Mouse (Mus musculus): Measurements from ENCODE around the gene Ephx1. TPM values are rescaled to one million over a fixed set of nuclear protein-coding genes. Genes with fewer than 3 reads are reported as not detected.
"Not testable (repeated sequence)": the region's sequence is repeated elsewhere in the genome, so short reads cannot be mapped to it uniquely, and the experiment has no call there.

Gene Ephx1
- polyA plus RNA-seq, 1 experiment, result 60.6 TPM

GRCm38 (mm10) chr1:181000501-181001092, 20.1 kb downstream of the Ephx1 start:
- peaks cover 7% of the 10 kb centered on the region for H3K36me3 ChIP-seq (ENCODE audit: control insufficient read depth, insufficient read depth)
- TF ChIP-seq FOSL1 (IDR thresholded peaks at IDR 0.05; ENCODE audit: insufficient read depth, low read length, poor library complexity, severe bottlenecking) (no peak), USF1 (IDR thresholded peaks at IDR 0.05; ENCODE audit: low read depth) (no peak), MYOD1 (IDR thresholded peaks at IDR 0.05; ENCODE audit: control insufficient read depth, insufficient read length, low read depth) (no peak), MAX (IDR thresholded peaks at IDR 0.05) (no peak), CTCF (IDR thresholded peaks at IDR 0.05; ENCODE audit: control insufficient read depth, insufficient read depth, insufficient read length) (no peak), MYOG (IDR thresholded peaks at IDR 0.05; ENCODE audit: control insufficient read depth, extremely low read depth, insufficient read length) (no peak), CEBPB (IDR thresholded peaks at IDR 0.05; ENCODE audit: low read depth) (no peak)
- H3K27me3 ChIP-seq (ENCODE audit: control insufficient read depth, insufficient read depth, insufficient read length), result no peaks in the 10 kb centered on the region
- H3K79me3 ChIP-seq (ENCODE audit: low read depth), result peaks cover 2% of the 10 kb centered on the region
- no peak overlapping the region for H3K4me3 ChIP-seq (ENCODE audit: insufficient read depth, poor library complexity, severe bottlenecking)
- H3ac ChIP-seq (ENCODE audit: control insufficient read depth, insufficient read length, low read depth), result no peak overlapping the region
- no peaks in the 10 kb centered on the region for H3K79me2 ChIP-seq (ENCODE audit: control insufficient read depth, insufficient read depth)

DNA sequence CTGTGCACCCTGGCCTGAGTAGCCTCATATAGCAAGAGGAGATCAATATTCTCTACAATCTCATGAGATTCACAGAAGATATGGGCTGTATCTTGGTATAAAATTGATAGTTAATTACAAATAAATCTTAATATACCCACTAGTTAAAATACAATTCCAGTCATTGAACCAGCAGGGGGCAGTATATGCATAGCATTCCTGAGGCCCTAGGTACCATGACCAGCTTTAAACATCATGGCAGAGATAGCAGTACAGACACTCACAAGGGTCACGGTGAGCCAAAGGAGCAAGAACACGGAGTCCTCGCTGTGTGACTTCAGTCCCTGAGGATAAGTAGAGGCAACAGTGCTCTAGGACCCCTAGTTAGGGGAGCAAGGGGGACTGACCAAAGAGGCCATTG, 28.6 kb downstream of the Ephx1 start:
- H3K79me2 ChIP-seq (ENCODE audit: control insufficient read depth, insufficient read depth), result no peaks in the 10 kb centered on the region
- no peak overlapping the region for H3K4me3 ChIP-seq (ENCODE audit: insufficient read depth, poor library complexity, severe bottlenecking)
- peaks cover 59% of the 10 kb centered on the region for H3K36me3 ChIP-seq (ENCODE audit: control insufficient read depth, insufficient read depth)
- peak; percentile 40 for TF ChIP-seq CTCF (IDR thresholded peaks at IDR 0.05; ENCODE audit: control insufficient read depth, insufficient read depth, insufficient read length)
- no peak for TF ChIP-seq MYOD1 (IDR thresholded peaks at IDR 0.05; ENCODE audit: control insufficient read depth, insufficient read length, low read depth)
- TF ChIP-seq MYOG (IDR thresholded peaks at IDR 0.05; ENCODE audit: control insufficient read depth, extremely low read depth, insufficient read length), result no peak
- no peak for TF ChIP-seq MAX (IDR thresholded peaks at IDR 0.05)
- H3ac ChIP-seq (ENCODE audit: control insufficient read depth, insufficient read length, low read depth), result no peak overlapping the region
- H3K27me3 ChIP-seq (ENCODE audit: control insufficient read depth, insufficient read depth, insufficient read length), result no peaks in the 10 kb centered on the region
- no peaks in the 10 kb centered on the region for H3K79me3 ChIP-seq (ENCODE audit: low read depth)

DNA sequence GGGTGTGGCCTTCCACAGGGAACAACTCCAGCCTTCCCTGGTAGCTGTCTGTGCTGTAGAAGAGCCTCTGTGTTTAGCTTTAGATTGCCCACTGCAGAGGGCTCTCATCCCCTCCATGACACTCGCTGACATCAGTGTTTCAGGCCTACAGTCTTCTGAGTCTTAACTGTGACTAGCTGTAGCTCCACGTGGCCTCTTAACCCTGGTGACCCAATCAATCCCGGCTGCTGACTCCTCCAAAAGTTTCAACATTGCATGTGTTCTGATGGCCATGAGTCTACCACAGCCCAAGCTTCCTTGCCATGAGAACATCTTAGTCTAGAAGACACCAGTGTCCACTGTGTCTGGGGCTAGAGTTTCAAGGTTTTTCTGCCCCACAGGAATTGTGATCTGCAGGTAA, 30.0 kb downstream of the Ephx1 start:
- no peak overlapping the region for H3K4me3 ChIP-seq (ENCODE audit: insufficient read depth, poor library complexity, severe bottlenecking)
- TF ChIP-seq CEBPB (IDR thresholded peaks at IDR 0.05; ENCODE audit: low read depth), result no peak
- no peak for TF ChIP-seq MYOD1 (IDR thresholded peaks at IDR 0.05; ENCODE audit: control insufficient read depth, insufficient read length, low read depth)
- TF ChIP-seq USF1 (IDR thresholded peaks at IDR 0.05; ENCODE audit: low read depth), result no peak
- no peak for TF ChIP-seq MAX (IDR thresholded peaks at IDR 0.05)
- no peak for TF ChIP-seq CTCF (IDR thresholded peaks at IDR 0.05; ENCODE audit: control insufficient read depth, insufficient read depth, insufficient read length)
- TF ChIP-seq FOSL1 (IDR thresholded peaks at IDR 0.05; ENCODE audit: insufficient read depth, low read length, poor library complexity, severe bottlenecking), result no peak
- no peak for TF ChIP-seq MYOG (IDR thresholded peaks at IDR 0.05; ENCODE audit: control insufficient read depth, extremely low read depth, insufficient read length)
- no peak overlapping the region for H3ac ChIP-seq (ENCODE audit: control insufficient read depth, insufficient read length, low read depth)
- no peaks in the 10 kb centered on the region for H3K79me2 ChIP-seq (ENCODE audit: control insufficient read depth, insufficient read depth)
- H3K79me3 ChIP-seq (ENCODE audit: low read depth), result no peaks in the 10 kb centered on the region
- peaks cover 58% of the 10 kb centered on the region for H3K36me3 ChIP-seq (ENCODE audit: control insufficient read depth, insufficient read depth)
- no peaks in the 10 kb centered on the region for H3K27me3 ChIP-seq (ENCODE audit: control insufficient read depth, insufficient read depth, insufficient read length)

DNA sequence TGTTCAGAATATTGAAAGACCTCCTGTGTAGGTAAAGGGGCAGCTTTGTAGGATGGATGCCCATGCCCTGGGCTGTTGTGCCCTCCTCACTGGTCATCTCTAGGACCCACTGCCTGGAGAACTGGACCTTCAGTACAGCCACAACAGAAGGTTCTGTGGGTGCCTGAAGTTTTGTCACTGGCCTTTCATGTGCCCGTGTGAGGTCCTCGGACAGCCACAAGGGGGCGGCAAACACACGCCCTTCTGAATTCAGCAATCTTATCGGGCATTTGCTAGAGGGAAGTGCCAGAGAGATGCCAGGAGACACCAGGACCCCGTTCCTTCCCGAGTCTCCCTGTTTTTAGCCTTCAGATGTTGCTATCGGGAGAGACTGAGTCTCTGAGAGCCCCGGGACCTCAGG, 32.9 kb downstream of the Ephx1 start:
- Histone ChIP-seq H3K79me3 (ENCODE audit: low read depth) (no peaks in the 10 kb centered on the region), H3K27me3 (ENCODE audit: control insufficient read depth, insufficient read depth, insufficient read length) (no peaks in the 10 kb centered on the region), H3ac (ENCODE audit: control insufficient read depth, insufficient read length, low read depth) (no peak overlapping the region), H3K36me3 (ENCODE audit: control insufficient read depth, insufficient read depth) (peaks cover 38% of the 10 kb centered on the region), H3K4me3 (ENCODE audit: insufficient read depth, poor library complexity, severe bottlenecking) (no peak overlapping the region), H3K79me2 (ENCODE audit: control insufficient read depth, insufficient read depth) (no peaks in the 10 kb centered on the region)
- TF ChIP-seq CTCF (IDR thresholded peaks at IDR 0.05; ENCODE audit: control insufficient read depth, insufficient read depth, insufficient read length), result peak; percentile 83
- no peak for TF ChIP-seq FOSL1 (IDR thresholded peaks at IDR 0.05; ENCODE audit: insufficient read depth, low read length, poor library complexity, severe bottlenecking)

- peaks cover 28% of the 10 kb centered on the region for H3K36me3 ChIP-seq (ENCODE audit: control insufficient read depth, insufficient read depth)
- H3K4me3 ChIP-seq (ENCODE audit: insufficient read depth, poor library complexity, severe bottlenecking), result no peak overlapping the region
- H3K79me2 ChIP-seq (ENCODE audit: control insufficient read depth, insufficient read depth), result no peaks in the 10 kb centered on the region
- H3K27me3 ChIP-seq (ENCODE audit: control insufficient read depth, insufficient read depth, insufficient read length), result no peaks in the 10 kb centered on the region
- no peaks in the 10 kb centered on the region for H3K79me3 ChIP-seq (ENCODE audit: low read depth)
- TF ChIP-seq USF1 (IDR thresholded peaks at IDR 0.05; ENCODE audit: low read depth) (no peak), CTCF (IDR thresholded peaks at IDR 0.05; ENCODE audit: control insufficient read depth, insufficient read depth, insufficient read length) (no peak), MYOG (IDR thresholded peaks at IDR 0.05; ENCODE audit: control insufficient read depth, extremely low read depth, insufficient read length) (no peak), MYOD1 (IDR thresholded peaks at IDR 0.05; ENCODE audit: control insufficient read depth, insufficient read length, low read depth) (no peak), FOSL1 (IDR thresholded peaks at IDR 0.05; ENCODE audit: insufficient read depth, low read length, poor library complexity, severe bottlenecking) (no peak), MAX (IDR thresholded peaks at IDR 0.05) (no peak), CEBPB (IDR thresholded peaks at IDR 0.05; ENCODE audit: low read depth) (no peak)
- no peak overlapping the region for H3ac ChIP-seq (ENCODE audit: control insufficient read depth, insufficient read length, low read depth)
Measured at GRCm38 (mm10) chr1:180986701-180987100, 34.0 kb downstream of the Ephx1 start.

DNA sequence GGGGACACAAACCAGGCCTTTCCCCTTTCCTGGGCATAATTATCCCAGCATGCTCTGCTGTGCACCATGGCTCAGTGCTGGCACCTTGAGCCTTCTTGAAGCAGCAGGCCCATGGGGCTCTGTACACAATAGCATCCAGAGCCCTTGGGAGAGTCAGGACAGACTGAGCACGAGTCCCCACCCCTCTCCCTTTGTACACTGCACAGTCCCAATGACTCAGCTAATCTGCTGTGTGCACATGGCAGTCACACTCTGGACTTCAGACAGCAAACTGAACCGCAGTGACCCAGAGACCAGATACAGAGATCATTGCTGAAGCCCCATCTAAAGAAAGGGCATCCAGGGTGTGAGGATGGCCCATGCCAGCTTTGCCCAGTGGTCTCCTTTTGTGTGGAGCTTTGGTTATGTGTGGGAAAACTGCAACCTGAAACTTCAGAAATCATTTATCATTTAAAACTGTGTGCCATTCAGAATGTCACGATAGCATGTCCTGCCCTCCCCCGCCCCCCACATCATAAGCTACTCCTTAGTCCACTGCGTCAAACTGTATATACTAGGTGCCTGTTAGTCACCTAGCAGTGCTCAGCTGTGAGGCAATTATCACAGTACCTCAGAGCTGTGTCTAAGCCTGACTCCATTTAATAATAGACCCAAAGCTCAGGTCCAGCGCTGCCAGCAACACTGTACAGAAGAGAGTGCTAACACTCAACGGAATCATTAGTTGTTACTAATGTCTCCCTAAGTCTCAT, 39.2 kb downstream of the Ephx1 start:
- not testable (repeated sequence) for H3K4me3 ChIP-seq (ENCODE audit: insufficient read depth, poor library complexity, severe bottlenecking); H3K79me3 ChIP-seq (ENCODE audit: low read depth); H3ac ChIP-seq (ENCODE audit: control insufficient read depth, insufficient read length, low read depth); H3K36me3 ChIP-seq (ENCODE audit: control insufficient read depth, insufficient read depth); H3K79me2 ChIP-seq (ENCODE audit: control insufficient read depth, insufficient read depth); H3K27me3 ChIP-seq (ENCODE audit: control insufficient read depth, insufficient read depth, insufficient read length)

Data from C2C12 (cell line).